Mouse (Mus musculus): ENCODE data around the gene Cbfb.

- TF ChIP-seq POLR2A (IDR thresholded peaks at IDR 0.05; ENCODE audit: borderline replicate concordance, extremely low read depth, insufficient read depth, insufficient read length, poor library complexity, severe bottlenecking): no peak
- TF ChIP-seq CTCF (IDR thresholded peaks at IDR 0.05; ENCODE audit: borderline replicate concordance, extremely low read depth, insufficient read depth, insufficient read length): no peak
Observed at GRCm38 (mm10) chr8:105207675-105208273, 37.3 kb downstream of the Cbfb start.
